Mouse (Mus musculus) MEL (cell line): Measurements from ENCODE around the gene Vmn1r210. TPM values are rescaled to one million over a fixed set of nuclear protein-coding genes. Genes with fewer than 3 reads are reported as not detected.
A peak's percentile ranks its signal among the peaks of the same experiment; 100 is the strongest.
"Not testable (repeated sequence)": the region's sequence is repeated elsewhere in the genome, so short reads cannot be mapped to it uniquely, and the experiment has no call there.

Experiments
- DNase-seq: peaks from one replicate; pipeline ENCODE4 v3.0.0; 2011; ENCODE audit warnings: low read depth, low spot score
- H3K27ac ChIP-seq: 2 replicates; pipeline ENCODE4 v1.5.1; 2012; ENCODE audit warnings: low read depth, mild to moderate bottlenecking, control low read depth, low read length, moderate library complexity; ENCODE audit not compliant: control insufficient read depth
- H3K27me3 ChIP-seq, 2 experiments: fragments of 150-350 bp in 1 of 2; sonication (generic) in 1 of 2; 2 replicates each; pipeline ENCODE4 v1.6.1; 2012; ENCODE audit warnings: low read length in 2 of 2, mild to moderate bottlenecking in 2 of 2, improper control_type of control experiment in 1 of 2, moderate library complexity in 1 of 2; ENCODE audit not compliant: insufficient read depth in 2 of 2, control insufficient read depth in 1 of 2
- H3K36me3 ChIP-seq, 2 experiments: 2 replicates each; pipeline ENCODE4 v1.6.1; 2012 to 2014; ENCODE audit warnings: low read length in 2 of 2, improper control_type of control experiment in 1 of 2, inconsistent platforms in 1 of 2, mild to moderate bottlenecking in 1 of 2; ENCODE audit not compliant: insufficient read depth in 2 of 2, control insufficient read depth in 1 of 2
- H3K4me1 ChIP-seq, 2 experiments: fragments of 150-350 bp in 1 of 2; sonication (generic) in 1 of 2; 2 replicates each; pipeline ENCODE4 v1.6.1; 2012; ENCODE audit warnings: low read length in 2 of 2, improper control_type of control experiment in 1 of 2, mild to moderate bottlenecking in 1 of 2; ENCODE audit not compliant: insufficient read depth in 2 of 2, control insufficient read depth in 1 of 2
- H3K4me3 ChIP-seq, 2 experiments: fragments of 150-350 bp in 1 of 2; sonication (generic) in 1 of 2; 2 replicates each; pipeline ENCODE4 v1.5.1; 2012; ENCODE audit warnings: low read depth in 2 of 2, low read length in 2 of 2, mild to moderate bottlenecking in 2 of 2, moderate library complexity in 2 of 2, control low read depth in 1 of 2, improper control_type of control experiment in 1 of 2; ENCODE audit not compliant: control insufficient read depth in 1 of 2, insufficient read depth in 1 of 2
- H3K79me2 ChIP-seq: 2 replicates; pipeline ENCODE4 v1.6.1; 2012; ENCODE audit warnings: mild to moderate bottlenecking, low read length, moderate library complexity; ENCODE audit not compliant: control insufficient read depth, poor library complexity, insufficient read depth
- H3K9ac ChIP-seq: 2 replicates; pipeline ENCODE4 v1.6.1; 2012; ENCODE audit warnings: low read depth, mild to moderate bottlenecking, control low read depth, low read length, moderate library complexity; ENCODE audit not compliant: control insufficient read depth, poor library complexity, severe bottlenecking
- H3K9me3 ChIP-seq: fragments of 150-350 bp; sonication (generic); replicated peaks from 2 replicates; pipeline ENCODE4 v1.6.1; 2012; ENCODE audit warnings: mild to moderate bottlenecking, low read length, improper control_type of control experiment, moderate library complexity; ENCODE audit not compliant: insufficient read depth
- EP300 ChIP-seq, 2 experiments: IDR thresholded peaks; 2 replicates each; pipeline ENCODE4 v1.6.1; 2011; ENCODE audit warnings: improper control_type of control experiment in 2 of 2, low read length in 2 of 2, low read depth in 1 of 2, mild to moderate bottlenecking in 1 of 2
- polyA plus RNA-seq, 2 experiments: library from polyadenylated mRNA; stranded (reverse) in 1 of 2; unstranded in 1 of 2; fragments of >175 nt in 1 of 2; fragments of >200 nt in 1 of 2; gene quantifications; 2 replicates each; pipeline versions ENCODE4 v1.2.1 to v1.2.4; 2012; ENCODE audit warnings: low replicate concordance in 2 of 2, low read depth in 1 of 2; ENCODE audit not compliant: insufficient read length in 2 of 2, insufficient read depth in 1 of 2, missing spikeins in 1 of 2
- total RNA-seq: library from RNA; depleted of rRNA; stranded (reverse); fragments of 300-350 nt; gene quantifications from 2 replicates; pipeline ENCODE4 v1.2.3, GENCODE M21; 2012; rRNA removed

Vmn1r210 gene
- total and polyA plus RNA-seq, 3 experiments: 0.15 to 0.84 TPM; not detected in 1

DNA sequence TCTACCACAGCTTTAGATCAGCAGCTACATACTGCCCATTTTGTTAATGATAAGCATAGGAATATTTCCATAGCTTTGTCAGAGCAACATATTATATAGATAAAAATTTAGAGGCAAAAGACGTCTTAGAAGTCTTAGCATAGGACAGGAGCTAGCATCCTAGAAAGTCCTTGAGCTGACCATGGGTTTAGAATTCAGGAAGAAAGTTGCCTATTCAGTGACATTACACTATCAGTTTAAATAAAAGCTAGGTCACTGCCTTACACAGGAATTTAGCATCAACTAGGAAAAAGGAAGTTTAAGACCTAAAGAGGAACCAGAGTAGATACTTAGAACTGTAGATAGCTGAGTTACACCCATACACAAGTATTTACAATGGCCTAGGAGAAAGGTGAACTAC, 9.5 kb downstream of the Vmn1r210 start:
- H3K4me3 ChIP-seq, H3K9me3 ChIP-seq: not testable (repeated sequence)
- 0 out of 4 replicates have a peak, but pooled peaks of 1 of the 2 experiments have one; percentile 25 for TF ChIP-seq EP300 (IDR thresholded peaks at IDR 0.05; ENCODE audit: low read depth in 1 of 2, low read length in 2 of 2)
- TF ChIP-seq, all 39 proteins: peak for 1; not testable (repeated sequence) for 38
- not testable (repeated sequence) for H3K9ac ChIP-seq, H3K27me3 ChIP-seq, H3K79me2 ChIP-seq, H3K4me1 ChIP-seq
- Histone ChIP-seq H3K36me3 (peaks cover 0 to 10% of the 10 kb centered on the region in 2 experiments; a peak in 3 of 4 replicates), H3K27ac (peak overlapping the region; percentile 81)
- peak; percentile 58 for DNase-seq

DNA sequence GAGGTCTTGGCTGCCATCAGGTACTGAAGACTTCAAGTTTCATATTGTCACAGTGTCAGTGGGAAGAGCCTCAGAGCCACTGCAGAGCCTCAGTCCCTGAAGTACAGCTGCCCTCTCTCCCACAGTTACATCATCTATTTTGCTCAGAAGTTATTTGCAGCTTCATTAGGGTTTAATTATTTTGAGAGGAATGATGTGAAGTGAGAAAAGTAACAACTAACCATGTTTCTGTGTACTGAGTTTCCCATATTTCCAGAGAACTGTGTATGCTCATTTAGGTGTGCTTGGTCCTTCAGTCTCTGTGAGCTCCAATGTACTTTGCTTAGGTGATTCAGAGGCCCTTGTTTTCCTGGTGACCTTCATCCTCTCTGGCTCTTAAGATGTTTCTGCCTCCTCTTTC, 21.6 kb downstream of the Vmn1r210 start, which contains the start of gene Vmn1r209:
Gene Vmn1r209 (minus strand): TSS at position 101 of the 400 bp plus-strand sequence.
- H3K36me3 ChIP-seq, DNase-seq, H3K27ac ChIP-seq, H3K4me3 ChIP-seq, H3K9me3 ChIP-seq, H3K79me2 ChIP-seq, H3K9ac ChIP-seq, H3K27me3 ChIP-seq, H3K4me1 ChIP-seq: not testable (repeated sequence)

DNA sequence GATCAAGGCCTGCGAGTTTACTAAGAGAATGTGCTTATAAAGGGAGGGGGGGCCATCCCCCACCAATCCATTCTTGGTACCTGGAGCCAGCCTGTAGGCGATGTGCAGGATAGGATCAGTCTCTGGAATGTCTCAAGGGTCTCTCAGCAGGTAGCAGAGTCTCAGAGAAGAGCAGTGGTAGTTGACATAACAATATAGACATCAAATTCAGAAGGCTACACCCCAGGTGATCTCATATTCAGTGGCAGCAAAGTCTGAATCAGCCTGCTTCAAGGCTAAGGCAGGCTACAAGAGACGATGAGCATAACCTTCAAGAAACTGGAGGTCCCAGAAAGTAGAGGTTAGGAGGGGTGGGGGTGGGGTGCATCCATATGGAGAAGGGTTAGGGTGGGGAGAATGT, 43.1 kb downstream of the Vmn1r210 start:
- H3K27ac ChIP-seq: not testable (repeated sequence)

DNA sequence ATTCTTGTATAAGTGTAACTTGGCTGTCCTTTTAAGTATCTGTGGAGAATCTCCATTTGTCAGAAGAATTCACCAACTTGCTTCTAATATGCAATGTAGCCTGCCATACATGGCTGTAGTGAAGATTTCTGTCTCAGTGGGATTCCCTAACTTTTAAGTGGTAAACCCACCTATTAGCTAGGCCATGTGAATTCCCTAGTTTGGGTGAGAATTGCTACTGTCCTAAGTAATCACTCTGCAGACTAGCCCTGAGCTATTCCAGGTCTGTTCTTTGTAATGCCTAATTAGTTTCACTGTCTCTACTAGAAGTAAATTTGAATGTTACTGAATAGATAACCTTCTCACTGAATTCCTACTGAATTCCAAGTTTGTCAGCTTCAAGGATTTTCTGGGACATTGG, 47.0 kb downstream of the Vmn1r210 start:
- H3K9ac ChIP-seq, DNase-seq, H3K27me3 ChIP-seq, H3K79me2 ChIP-seq, H3K9me3 ChIP-seq, H3K4me1 ChIP-seq, H3K36me3 ChIP-seq, H3K27ac ChIP-seq, H3K4me3 ChIP-seq: not testable (repeated sequence)

More for the DNA sequence above, 43.1 kb downstream of the Vmn1r210 start:
- H3K9me3 ChIP-seq, H3K4me3 ChIP-seq, H3K36me3 ChIP-seq, H3K79me2 ChIP-seq, DNase-seq, H3K4me1 ChIP-seq, H3K9ac ChIP-seq, H3K27me3 ChIP-seq: not testable (repeated sequence)

DNA sequence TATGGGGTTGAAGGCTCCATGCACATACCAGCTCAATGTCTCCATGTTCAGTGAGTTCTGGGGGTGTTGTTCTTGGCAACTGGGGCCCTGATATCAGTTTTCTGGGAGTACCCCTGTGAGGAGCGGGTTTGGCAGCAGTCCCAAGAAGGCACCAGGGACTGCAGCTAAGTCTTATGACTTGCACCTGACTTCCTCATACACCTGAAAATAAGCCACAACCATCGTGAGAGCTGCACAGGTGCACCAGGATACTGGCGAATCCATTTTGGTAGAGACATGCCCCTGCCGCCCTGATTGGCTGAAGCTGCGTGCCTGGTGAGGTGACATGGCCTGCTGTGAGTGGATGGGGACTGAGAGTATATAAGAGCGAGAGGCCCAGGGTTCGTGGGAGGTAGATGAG, 53.8 kb downstream of the Vmn1r210 start, which contains the start of gene Vmn1r208:
Gene Vmn1r208 (minus strand): TSS at position 101 of the 400 bp plus-strand sequence.
- not testable (repeated sequence) for H3K27ac ChIP-seq

More for the DNA sequence above, 53.8 kb downstream of the Vmn1r210 start, which contains the start of gene Vmn1r208:
- H3K4me1 ChIP-seq, H3K9me3 ChIP-seq, DNase-seq, H3K9ac ChIP-seq, H3K4me3 ChIP-seq, H3K36me3 ChIP-seq, H3K79me2 ChIP-seq, H3K27me3 ChIP-seq: not testable (repeated sequence)

Other genes with a start within 250 kb of the Vmn1r210 start
- gene Vmn1r205, start 238.3 kb downstream of the Vmn1r210 start, total RNA-seq: not detected in 2 replicates
- gene Vmn1r205, start 238.3 kb downstream of the Vmn1r210 start, polyA plus RNA-seq: not detected
- gene Vmn1r206, start 207.1 kb downstream of the Vmn1r210 start, total RNA-seq: not detected in 2 replicates
- gene Vmn1r206, start 207.1 kb downstream of the Vmn1r210 start, polyA plus RNA-seq: under 1 TPM in 1 of 2 experiments, not detected in 1; 0.03 TPM
- not detected in 2 replicates for gene Vmn1r207-ps, start 101.7 kb downstream of the Vmn1r210 start, total RNA-seq
- not detected for gene Vmn1r207-ps, start 101.7 kb downstream of the Vmn1r210 start, polyA plus RNA-seq
- not detected in 2 replicates for gene Vmn1r208, start 53.9 kb downstream of the Vmn1r210 start, total RNA-seq
- gene Vmn1r208, start 53.9 kb downstream of the Vmn1r210 start, polyA plus RNA-seq: not detected
- gene Vmn1r209, start 21.7 kb downstream of the Vmn1r210 start, total RNA-seq: under 0.01 TPM in 1 of 2 replicates, not detected in the other
- not detected for gene Vmn1r209, start 21.7 kb downstream of the Vmn1r210 start, polyA plus RNA-seq
- gene Vmn1r211, start 26.2 kb upstream of the Vmn1r210 start, total RNA-seq: 0.10 TPM in 1 of 2 replicates, not detected in the other
- under 1 TPM in 1 of 2 experiments, not detected in 1; 0.08 TPM for gene Vmn1r211, start 26.2 kb upstream of the Vmn1r210 start, polyA plus RNA-seq
- not detected in 2 replicates for gene Vmn1r212, start 52.9 kb upstream of the Vmn1r210 start, total RNA-seq
- not detected for gene Vmn1r212, start 52.9 kb upstream of the Vmn1r210 start, polyA plus RNA-seq
- not detected in 2 replicates for gene Vmn1r213, start 176.3 kb upstream of the Vmn1r210 start, total RNA-seq
- gene Vmn1r213, start 176.3 kb upstream of the Vmn1r210 start, polyA plus RNA-seq: not detected
- not detected in 2 replicates for gene Vmn1r214, start 199.1 kb upstream of the Vmn1r210 start, total RNA-seq
- not detected for gene Vmn1r214, start 199.1 kb upstream of the Vmn1r210 start, polyA plus RNA-seq
- gene Vmn1r215, start 236.7 kb upstream of the Vmn1r210 start, total RNA-seq: not detected in 2 replicates
- gene Vmn1r215, start 236.7 kb upstream of the Vmn1r210 start, polyA plus RNA-seq: not detected